Mouse (Mus musculus) bone marrow macrophage, adult 2 months (primary cell): ENCODE measurements at regions not wholly inside any gene's neighbourhood (a gene's known extent, or its start where the extent isn't known, plus 50 kb on each side); places are given as distances from the start of the nearest gene placed in this dataset.

Source experiments
- H3K27ac ChIP-seq: 2 replicates; pipeline ENCODE4 v1.5.1; 2012; ENCODE audit warnings: low read depth, low read length; ENCODE audit not compliant: insufficient read depth
- H3K4me1 ChIP-seq: 2 replicates; pipeline ENCODE4 v1.6.1; 2012; ENCODE audit warnings: low read length; ENCODE audit not compliant: control insufficient read depth, insufficient read depth
- H3K4me3 ChIP-seq: 2 replicates; pipeline ENCODE4 v1.5.1; 2012; ENCODE audit warnings: mild to moderate bottlenecking, low read length, moderate library complexity; ENCODE audit not compliant: insufficient read depth
- CTCF ChIP-seq: IDR thresholded peaks from 2 replicates; pipeline ENCODE4 v1.5.1; 2012; ENCODE audit warnings: low read depth, mild to moderate bottlenecking, low read length, moderate library complexity
- POLR2A ChIP-seq: IDR thresholded peaks from 2 replicates; pipeline ENCODE4 v1.6.1; 2012; ENCODE audit warnings: mild to moderate bottlenecking, low read depth, low read length, borderline replicate concordance

GRCm38 (mm10) chr11:117538732-117539131 lies 54.6 kb downstream of the Gm11733 start:
- Histone ChIP-seq H3K4me3 (no peak overlapping the region), H3K4me1 (no peaks in the 10 kb centered on the region), H3K27ac (no peak overlapping the region)
- TF ChIP-seq CTCF (no peak), POLR2A (no peak)

GRCm38 (mm10) chr11:117540609-117541008 lies 56.4 kb downstream of the Gm11733 start:
- H3K4me1 ChIP-seq, result no peaks in the 10 kb centered on the region
- no peak overlapping the region for H3K4me3 ChIP-seq
- TF ChIP-seq CTCF (no peak), POLR2A (no peak)
- H3K27ac ChIP-seq, result no peak overlapping the region

- Histone ChIP-seq H3K27ac (no peak overlapping the region), H3K4me3 (no peak overlapping the region), H3K4me1 (no peaks in the 10 kb centered on the region)
- TF ChIP-seq CTCF (no peak), POLR2A (no peak)
Observed at GRCm38 (mm10) chr11:117541205-117541884, 57.2 kb downstream of the Gm11733 start.

GRCm38 (mm10) chr11:117543191-117543590 lies 59.0 kb downstream of the Gm11733 start:
- TF ChIP-seq POLR2A (no peak), CTCF (no peak)
- Histone ChIP-seq H3K27ac (no peak overlapping the region), H3K4me3 (no peak overlapping the region), H3K4me1 (no peaks in the 10 kb centered on the region)

GRCm38 (mm10) chr11:117544507-117544906 lies 60.3 kb downstream of the Gm11733 start:
- no peak overlapping the region for H3K27ac ChIP-seq
- H3K4me3 ChIP-seq, result no peak overlapping the region
- TF ChIP-seq POLR2A (no peak), CTCF (no peak)
- no peaks in the 10 kb centered on the region for H3K4me1 ChIP-seq

- Histone ChIP-seq H3K4me3 (no peak overlapping the region), H3K27ac (no peak overlapping the region), H3K4me1 (no peaks in the 10 kb centered on the region)
- TF ChIP-seq CTCF (no peak), POLR2A (no peak)
Observed at GRCm38 (mm10) chr11:117544926-117545325, 60.8 kb downstream of the Gm11733 start.

GRCm38 (mm10) chr11:117551926-117552325 lies 67.8 kb downstream of the Gm11733 start:
- Histone ChIP-seq H3K4me1 (no peaks in the 10 kb centered on the region), H3K27ac (no peak overlapping the region), H3K4me3 (no peak overlapping the region)
- TF ChIP-seq CTCF, result no peak
- no peak for TF ChIP-seq POLR2A

GRCm38 (mm10) chr11:117552430-117552969 lies 68.3 kb downstream of the Gm11733 start:
- TF ChIP-seq CTCF, result no peak
- TF ChIP-seq POLR2A, result no peak
- H3K4me1 ChIP-seq, result no peaks in the 10 kb centered on the region
- no peak overlapping the region for H3K4me3 ChIP-seq
- H3K27ac ChIP-seq, result no peak overlapping the region

- TF ChIP-seq CTCF (no peak), POLR2A (no peak)
Observed at GRCm38 (mm10) chr11:117554111-117554510, 69.9 kb downstream of the Gm11733 start.

GRCm38 (mm10) chr11:117557474-117558381 lies 73.6 kb downstream of the Gm11733 start:
- Histone ChIP-seq H3K27ac (no peak overlapping the region), H3K4me1 (no peaks in the 10 kb centered on the region), H3K4me3 (no peak overlapping the region)
- TF ChIP-seq CTCF (no peak), POLR2A (no peak)

More at GRCm38 (mm10) chr11:117554111-117554510, 69.9 kb downstream of the Gm11733 start:
- H3K4me1 ChIP-seq, result no peaks in the 10 kb centered on the region
- no peak overlapping the region for H3K27ac ChIP-seq
- no peak overlapping the region for H3K4me3 ChIP-seq
